In the genomic region with DNA sequence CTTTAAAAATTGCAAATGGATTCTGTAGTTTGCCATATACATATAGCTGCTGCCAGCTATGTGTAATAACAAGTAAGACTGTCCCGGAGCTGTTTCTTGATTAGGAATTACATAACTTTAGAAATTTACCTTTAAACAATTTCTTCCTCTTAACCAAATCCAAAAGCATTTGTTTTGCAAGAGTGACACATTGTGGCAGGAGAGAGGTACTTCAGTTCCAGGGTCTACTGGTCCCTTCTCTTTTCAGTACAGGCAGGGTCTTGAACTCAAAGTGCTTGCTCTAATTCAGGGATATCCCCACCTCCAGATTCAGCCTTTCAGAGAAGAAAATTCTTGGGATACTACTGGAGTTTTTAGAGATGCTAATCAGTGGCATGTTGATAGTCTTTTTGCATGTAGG, we compare ENCODE assay signal across 9 mouse cellular contexts. TPM values are rescaled to one million over a fixed set of nuclear protein-coding genes. Genes with fewer than 3 reads are reported as not detected.
DNase-seq lines count a peak whose midpoint lies in the region; ATAC-seq and TF ChIP-seq lines count a peak whose summit lies in the region.
"Had no signal": no experiment of that assay in that cellular context is flagged by ENCODE, and none has a peak within 500 bp of the region (broad histone marks: within the 10 kb centered on the region; RNA-seq: fewer than 3 reads in every experiment).

No protein-coding gene starts in this region.

- peaks cover 24 to 62% of the 10 kb centered on the region in 2 experiments for H3K36me3 ChIP-seq in CH12.LX (replicated peaks in 1 of 2; ENCODE audit: control insufficient read depth in 1 of 2, insufficient read depth in 1 of 2, low read length in 1 of 2)
- peaks cover 4% of the 10 kb centered on the region; the same call in 1 of the 2 replicates for H3K36me3 ChIP-seq in heart, embryonic 11.5 days (ENCODE audit: control insufficient read depth, insufficient read depth, low read length)
- peaks cover 4% of the 10 kb centered on the region for H3K36me3 ChIP-seq in hindbrain, embryonic 16.5 days (ENCODE audit: control insufficient read depth, insufficient read depth, low read length)

- no peak for TF ChIP-seq POLR2A in CH12.LX (IDR thresholded peaks at IDR 0.05; ENCODE audit: low read depth, low read length)

- TF ChIP-seq EP300 in CH12.LX (IDR thresholded peaks at IDR 0.05; ENCODE audit: low read length), result no peak

- TF ChIP-seq RAD21 in CH12.LX (IDR thresholded peaks at IDR 0.05; ENCODE audit: low read depth, low read length), result peak; percentile 48

- H3K4me1 ChIP-seq in CH12.LX (ENCODE audit: control insufficient read depth in 1 of 2, insufficient read depth in 2 of 2), result no peaks in the 10 kb centered on the region
- H3K4me1 ChIP-seq in heart, embryonic 11.5 days (ENCODE audit: control insufficient read depth, insufficient read depth, low read length), result no peaks in the 10 kb centered on the region
- H3K4me1 ChIP-seq in hindbrain, embryonic 16.5 days (ENCODE audit: control insufficient read depth, insufficient read depth, low read depth, low read length), result no peaks in the 10 kb centered on the region

- H3K9ac ChIP-seq in CH12.LX (ENCODE audit: insufficient read depth, low read depth), result no peak overlapping the region
- no peak overlapping the region for H3K9ac ChIP-seq in heart, embryonic 11.5 days (ENCODE audit: low read depth, low read length)
- no peak overlapping the region for H3K9ac ChIP-seq in hindbrain, embryonic 16.5 days (ENCODE audit: low read depth, low read length)

- 82% methylated on average over 1 of the region's 1 CpGs for WGBS in heart, embryonic 11.5 days (ENCODE audit: insufficient replicate concordance)
- WGBS in hindbrain, embryonic 16.5 days, result 94% methylated on average over 1 of the region's 1 CpGs

- in situ Hi-C loops in CH12.LX (cut with MboI; ENCODE audit: low pct_ligation_motif_present, low pct_unique_long_range_greater_than_20kb, low sequenced_read_pairs), result no loop called here

- no peak for DNase-seq in layer of hippocampus, adult 2 months (ENCODE audit: low spot score in 2 of 2)
- no peak for DNase-seq in layer of hippocampus, postnatal 10 days (ENCODE audit: low spot score in 2 of 2)
- peak; percentile 17 for DNase-seq in CH12.LX (ENCODE audit: extremely low read depth)
- peak; percentile 43 for DNase-seq in NIH3T3 (ENCODE audit: low read depth)
- DNase-seq: lung, postnatal 4 days; right cerebral cortex, postnatal 14 days had no signal

- TF ChIP-seq CTCF in layer of hippocampus, adult 2 months (conservative IDR thresholded peaks at IDR 0.05), result peak; percentile 78
- TF ChIP-seq CTCF in CH12.LX (conservative IDR thresholded peaks at IDR 0.05 in 1 of 2, IDR thresholded peaks at IDR 0.05 in 1 of 2; ENCODE audit: low read depth in 2 of 2, low read length in 2 of 2), result peak in 1 of 2 experiments; percentile 51; a peak in 3 of 4 replicates

- no peaks in the 10 kb centered on the region for H3K27me3 ChIP-seq in CH12.LX (replicated peaks)
- H3K27me3 ChIP-seq in heart, embryonic 11.5 days (ENCODE audit: control insufficient read depth, insufficient read depth, low read length), result no peaks in the 10 kb centered on the region
- H3K27me3 ChIP-seq in hindbrain, embryonic 16.5 days (replicated peaks; ENCODE audit: control insufficient read depth, insufficient read depth, low read length), result no peaks in the 10 kb centered on the region

- peaks cover 1% of the 10 kb centered on the region; the same call in 1 of the 2 replicates for H3K79me2 ChIP-seq in CH12.LX (replicated peaks; ENCODE audit: control insufficient read depth, extremely low read depth, insufficient read depth, poor library complexity, severe bottlenecking)

- no peak overlapping the region for H3K4me2 ChIP-seq in CH12.LX (ENCODE audit: insufficient read depth, low read depth, poor library complexity, severe bottlenecking)
- no peak overlapping the region for H3K4me2 ChIP-seq in heart, embryonic 11.5 days
- no peak overlapping the region for H3K4me2 ChIP-seq in hindbrain, embryonic 16.5 days (ENCODE audit: low read length)

- H3K9me3 ChIP-seq in CH12.LX (replicated peaks; ENCODE audit: low read length), result no peaks in the 10 kb centered on the region
- no peaks in the 10 kb centered on the region for H3K9me3 ChIP-seq in heart, embryonic 11.5 days (replicated peaks; ENCODE audit: control insufficient read depth, low read length)
- H3K9me3 ChIP-seq in hindbrain, embryonic 16.5 days (ENCODE audit: control insufficient read depth, low read length), result no peaks in the 10 kb centered on the region

- H3K4me3 ChIP-seq in layer of hippocampus, adult 2 months, result no peak overlapping the region
- H3K4me3 ChIP-seq in CH12.LX (replicated peaks in 1 of 3; ENCODE audit: low read depth in 2 of 3, low read length in 2 of 3, poor library complexity in 1 of 3), result no peak overlapping the region
- no peak overlapping the region for H3K4me3 ChIP-seq in heart, embryonic 11.5 days (ENCODE audit: low read depth, low read length)
- no peak overlapping the region for H3K4me3 ChIP-seq in hindbrain, embryonic 16.5 days (ENCODE audit: low read length)

- dilution Hi-C loops in CH12.LX (cut with MboI; ENCODE audit: extremely low pct_ligation_motif_present, extremely low pct_unique_long_range_greater_than_20kb, low sequenced_read_pairs), result no loop called here

- no peak overlapping the region for H3K27ac ChIP-seq in layer of hippocampus, adult 2 months
- no peak overlapping the region for H3K27ac ChIP-seq in CH12.LX (ENCODE audit: insufficient read depth, low read depth)
- no peak overlapping the region for H3K27ac ChIP-seq in heart, embryonic 11.5 days (ENCODE audit: low read depth, low read length)
- no peak overlapping the region for H3K27ac ChIP-seq in hindbrain, embryonic 16.5 days (ENCODE audit: low read depth, low read length)

- ATAC-seq in megakaryocyte progenitor cell, adult 5-6 weeks (replicated peaks; ENCODE audit: poor library complexity), result peak; percentile 82
- no peak for ATAC-seq in heart, embryonic 11.5 days (replicated peaks; ENCODE audit: insufficient number of reproducible peaks, low FRiP score, low TSS enrichment)
- ATAC-seq in hindbrain, embryonic 16.5 days, result no peak

TF ChIP-seq in CH12.LX, 34 proteins besides CTCF, POLR2A, EP300 and RAD21:
- TF ChIP-seq CHD2 (IDR thresholded peaks at IDR 0.05; ENCODE audit: low read length) (no peak), SMC3 (IDR thresholded peaks at IDR 0.05; ENCODE audit: low read depth, low read length) (no peak; the same call in 1 of the 2 replicates), HCFC1 (IDR thresholded peaks at IDR 0.05; ENCODE audit: low read depth, low read length) (no peak), E2F4 (IDR thresholded peaks at IDR 0.05; ENCODE audit: insufficient replicate concordance, low read depth, low read length) (no peak), PAX5 (IDR thresholded peaks at IDR 0.05; ENCODE audit: low read length) (no peak)
TF ChIP-seq in CH12.LX: peak in this region for 0.

RNA-seq across cellular contexts. Expression of gene Smarcad1, which starts 36.8 kb away (rescaled TPM):
- 10 to 100 TPM; 40.4 to 50.3 TPM for total RNA-seq in layer of hippocampus, adult 2 months (2021)
- 10 to 100 TPM; 46.4 to 48.2 TPM for total RNA-seq in layer of hippocampus, postnatal 10 days (2021)
- 30.2 and 37.2 TPM in 2 replicates for total RNA-seq in CH12.LX (2012; rRNA removed)
- 51.3 and 57.4 TPM in 2 replicates for total RNA-seq in CH12.LX (2014; rRNA removed)
- 39.8 and 43.9 TPM in 2 replicates for polyA plus RNA-seq in CH12.LX (2012; ENCODE audit: insufficient read length, low read depth)
- 51.2 and 71.6 TPM in 2 replicates for total RNA-seq in megakaryocyte progenitor cell, adult 5-6 weeks (2015)
- total RNA-seq in megakaryocyte progenitor cell, adult 5-6 weeks (2017), result 56.6 and 79.8 TPM in 2 replicates
- 52.7 and 68.1 TPM in 2 replicates for polyA plus RNA-seq in heart, embryonic 11.5 days (2014; fragmentation: Nextera tagmentation; extraction: Ambion mirVana)
- 43.6 and 45.2 TPM in 2 replicates for polyA plus RNA-seq in hindbrain, embryonic 16.5 days (2015; fragmentation: Nextera tagmentation; extraction: Ambion mirVana)

Comparison
In these comparisons a context has a peak if more than half of its experiments do, and no peak if none do; other contexts are left out.
1. DNase-seq: peak in CH12.LX (single experiment) and NIH3T3 (single experiment); none in layer of hippocampus, adult 2 months (0 of 2) and layer of hippocampus, postnatal 10 days (0 of 2).